Mouse (Mus musculus) stomach, postnatal 0 days (tissue): ENCODE measurements around the gene Shc1. TPM values are rescaled to one million over a fixed set of nuclear protein-coding genes. Genes with fewer than 3 reads are reported as not detected.
A peak's percentile ranks its signal among the peaks of the same experiment; 100 is the strongest.

Experiments
- ATAC-seq: fragments of 200-750 bp; cut with Nextera tagmentation; 2 replicates; pipeline ENCODE4 v1.8.0; 2017; ENCODE audit not compliant: low FRiP score, low TSS enrichment
- DNase-seq: peaks from one replicate; pipeline ENCODE4 v3.0.0-alpha.2; 2016; ENCODE audit warnings: low spot score
- H3K27ac ChIP-seq: fragments of 300-500 bp; sonication (generic); replicated peaks from 2 replicates; pipeline ENCODE4 v1.5.1; 2014; ENCODE audit warnings: mild to moderate bottlenecking, control low read depth
- H3K27me3 ChIP-seq: fragments of 300-500 bp; sonication (generic); 2 replicates; pipeline ENCODE4 v1.6.1; 2014; ENCODE audit warnings: low read length; ENCODE audit not compliant: control insufficient read depth, insufficient read depth
- H3K36me3 ChIP-seq: fragments of 300-500 bp; sonication (generic); 2 replicates; pipeline ENCODE4 v1.6.1; 2014; ENCODE audit warnings: low read length, mixed read lengths; ENCODE audit not compliant: control insufficient read depth, insufficient read depth
- H3K4me1 ChIP-seq: fragments of 300-500 bp; sonication (generic); replicated peaks from 2 replicates; pipeline ENCODE4 v1.6.1; 2014; ENCODE audit warnings: antibody characterized with exemption; ENCODE audit not compliant: control insufficient read depth, insufficient read depth
- H3K4me2 ChIP-seq: fragments of 300-500 bp; sonication (generic); replicated peaks from 2 replicates; pipeline ENCODE4 v1.6.1; 2014; ENCODE audit warnings: low read depth, mild to moderate bottlenecking, control low read depth, moderate library complexity
- H3K4me3 ChIP-seq: fragments of 300-500 bp; sonication (generic); 2 replicates; pipeline ENCODE4 v1.5.1; 2014; ENCODE audit warnings: low read depth, low read length, control low read depth
- H3K9ac ChIP-seq: fragments of 300-500 bp; sonication (generic); 2 replicates; pipeline ENCODE4 v1.6.1; 2014; ENCODE audit warnings: mild to moderate bottlenecking, low read length, control low read depth, mixed read lengths
- H3K9me3 ChIP-seq: fragments of 300-500 bp; sonication (generic); 2 replicates; pipeline ENCODE4 v1.6.1; 2016; ENCODE audit warnings: low read length; ENCODE audit not compliant: control insufficient read depth
- CTCF ChIP-seq: IDR thresholded peaks from 2 replicates; pipeline ENCODE4 v1.5.1; 2016; ENCODE audit warnings: antibody characterized with exemption, low read depth, mild to moderate bottlenecking, moderate library complexity
- EP300 ChIP-seq: optimal IDR thresholded peaks from 2 replicates; pipeline ENCODE3; 2016; ENCODE audit warnings: antibody characterized with exemption
- WGBS: fragments of 180-500 bp; shearing (Covaris S2); extraction: QIAGEN DNeasy Blood & Tissue Kit; methylation state at CpG from one replicate; pipeline ENCODE4 v1.1.7; 2014; 5-methylcytosine and 5-hydroxymethylcytosine counted together
- polyA plus RNA-seq: library from polyadenylated mRNA; unstranded; fragments of >200 nt; fragmentation: Nextera tagmentation; extraction: Ambion mirVana; gene quantifications from 2 replicates; pipeline ENCODE4 v1.2.1, GENCODE M21; 2015

Gene Shc1
- 42.6 and 49.0 TPM in 2 replicates for polyA plus RNA-seq

- Histone ChIP-seq H3K27me3 (no peaks in the 10 kb centered on the region), H3K27ac (peak within 1 kb of the TSS; percentile 99), H3K36me3 (peaks cover 3% of the 10 kb centered on the region; the same call in 1 of the 2 replicates), H3K4me1 (peaks cover 6% of the 10 kb centered on the region), H3K9me3 (no peaks in the 10 kb centered on the region), H3K9ac (peak within 1 kb of the TSS; percentile 88), H3K4me2 (peak within 1 kb of the TSS; percentile 81), H3K4me3 (peak within 1 kb of the TSS; percentile 69)
- WGBS: under 1% methylated on average over 38 of the region's 39 CpGs
- no peak for TF ChIP-seq CTCF
- no peak for TF ChIP-seq EP300
- ATAC-seq (peak; percentile 95), DNase-seq (peak; percentile 96)
Measured at GRCm38 (mm10) chr3:89418170-89418860, at the start of gene Shc1, which contains the start of gene Cks1b. Gene Shc1, plus strand, starts transcription at chr3:89418443. Gene Cks1b, minus strand, starts transcription at chr3:89418383.

GRCm38 (mm10) chr3:89373581-89374231 lies 44.5 kb upstream of the Shc1 start:
- no peak overlapping the region for H3K4me2 ChIP-seq
- 30% methylated on average over 5 of the region's 5 CpGs for WGBS
- peaks cover 4% of the 10 kb centered on the region for H3K4me1 ChIP-seq
- no peaks in the 10 kb centered on the region for H3K27me3 ChIP-seq
- no peaks in the 10 kb centered on the region for H3K9me3 ChIP-seq
- no peak overlapping the region for H3K27ac ChIP-seq
- TF ChIP-seq EP300 (no peak), CTCF (no peak)
- no peak overlapping the region for H3K9ac ChIP-seq
- no peak for DNase-seq
- ATAC-seq: no peak
- H3K4me3 ChIP-seq: no peak overlapping the region
- no peaks in the 10 kb centered on the region for H3K36me3 ChIP-seq

- H3K4me1 ChIP-seq: peaks cover 4% of the 10 kb centered on the region
- H3K27ac ChIP-seq: peak overlapping the region; percentile 80
- no peak for DNase-seq
- H3K4me2 ChIP-seq: peak overlapping the region; percentile 52
- TF ChIP-seq EP300: no peak
- no peak for TF ChIP-seq CTCF
- peak overlapping the region; percentile 52 for H3K9ac ChIP-seq
- no peak overlapping the region for H3K4me3 ChIP-seq
- peak; percentile 8 for ATAC-seq
- no peaks in the 10 kb centered on the region for H3K27me3 ChIP-seq
- H3K36me3 ChIP-seq: peaks cover 7% of the 10 kb centered on the region
- H3K9me3 ChIP-seq: no peaks in the 10 kb centered on the region
- 66% methylated on average over 4 of the region's 4 CpGs for WGBS
Measured at GRCm38 (mm10) chr3:89377831-89378230, 40.4 kb upstream of the Shc1 start.

GRCm38 (mm10) chr3:89378394-89379067 lies 39.7 kb upstream of the Shc1 start:
- Histone ChIP-seq H3K9me3 (no peaks in the 10 kb centered on the region), H3K4me1 (peaks cover 4% of the 10 kb centered on the region), H3K36me3 (peaks cover 7% of the 10 kb centered on the region), H3K9ac (peak overlapping the region; percentile 52), H3K27ac (peak overlapping the region; percentile 80), H3K4me2 (peak overlapping the region; percentile 52), H3K27me3 (no peaks in the 10 kb centered on the region), H3K4me3 (peak overlapping the region; percentile 41)
- ATAC-seq (peak; percentile 96), DNase-seq (peak; percentile 96)
- TF ChIP-seq EP300: peak; percentile 96
- TF ChIP-seq CTCF: peak; percentile 94
- 2% methylated on average over 28 of the region's 29 CpGs for WGBS

GRCm38 (mm10) chr3:89379388-89380131 lies 38.7 kb upstream of the Shc1 start:
- Histone ChIP-seq H3K27ac (peak overlapping the region; percentile 80; the same call in 1 of the 2 replicates), H3K9me3 (no peaks in the 10 kb centered on the region), H3K36me3 (peaks cover 7% of the 10 kb centered on the region), H3K9ac (no peak overlapping the region), H3K4me3 (no peak overlapping the region), H3K4me2 (no peak overlapping the region), H3K4me1 (peaks cover 4% of the 10 kb centered on the region), H3K27me3 (no peaks in the 10 kb centered on the region)
- WGBS: 84% methylated on average over 31 of the region's 31 CpGs
- DNase-seq (no peak), ATAC-seq (no peak)
- no peak for TF ChIP-seq CTCF
- TF ChIP-seq EP300: no peak
